Mouse (Mus musculus) kidney, adult 2 months (tissue): ENCODE measurements at regions not wholly inside any gene's neighbourhood (a gene's known extent, or its start where the extent isn't known, plus 50 kb on each side); places are given as distances from the start of the nearest gene placed in this dataset.

Source experiments
- DNase-seq: peaks from one replicate; pipeline ENCODE4 v3.0.0; 2021
- H3K27ac ChIP-seq: fragments of 200-500 bp; 2 replicates; pipeline ENCODE4 v1.5.1; 2012; ENCODE audit warnings: low read depth, low read length, control low read depth, inconsistent platforms; ENCODE audit not compliant: insufficient read depth
- H3K27me3 ChIP-seq: fragments of 200-500 bp; replicated peaks from 2 replicates; pipeline ENCODE4 v1.6.1; 2012; ENCODE audit warnings: mild to moderate bottlenecking, moderate library complexity, low read length, inconsistent platforms; ENCODE audit not compliant: control insufficient read depth, insufficient read depth
- H3K36me3 ChIP-seq: fragments of 200-500 bp; 2 replicates; pipeline ENCODE4 v1.6.1; 2012; ENCODE audit warnings: mild to moderate bottlenecking, moderate library complexity, low read length, inconsistent platforms; ENCODE audit not compliant: control insufficient read depth, insufficient read depth
- H3K4me1 ChIP-seq: fragments of 200-500 bp; 2 replicates; pipeline ENCODE4 v1.6.1; 2011; ENCODE audit warnings: low read length; ENCODE audit not compliant: control insufficient read depth, insufficient read depth
- H3K4me3 ChIP-seq: fragments of 200-500 bp; 2 replicates; pipeline ENCODE4 v1.5.1; 2011; ENCODE audit warnings: mild to moderate bottlenecking, low read depth, low read length, control low read depth; ENCODE audit not compliant: insufficient read depth
- CTCF ChIP-seq: fragments of 200-500 bp; conservative IDR thresholded peaks from 2 replicates; pipeline ENCODE4 v1.5.1; 2011; ENCODE audit warnings: low read depth, mild to moderate bottlenecking, control low read depth, low read length, moderate library complexity, mixed read lengths; ENCODE audit not compliant: insufficient read depth, insufficient read length
- POLR2A ChIP-seq: fragments of 200-500 bp; IDR thresholded peaks from one replicate; pipeline ENCODE4 v1.6.1; 2011; ENCODE audit warnings: low read depth, low read length, control low read depth
- WGBS: fragments of 180-500 bp; shearing (Covaris S2); methylation state at CpG from one replicate; pipeline ENCODE4 v1.1.7; 2018; 5-methylcytosine and 5-hydroxymethylcytosine counted together

- WGBS = 46% methylated on average over 13 of the region's 13 CpGs
- no peaks in the 10 kb centered on the region for H3K36me3 ChIP-seq
- TF ChIP-seq POLR2A (no peak), CTCF (no peak)
- DNase-seq = no peak
- H3K27ac ChIP-seq = no peak overlapping the region
- no peaks in the 10 kb centered on the region for H3K27me3 ChIP-seq
- no peak overlapping the region for H3K4me3 ChIP-seq
- H3K4me1 ChIP-seq = no peaks in the 10 kb centered on the region
These were observed 50.5 kb upstream of the Lrig1 start for GRCm38 (mm10) chr6:94750228-94751100.
